Mouse (Mus musculus) duodenum, adult 2 months (tissue): Measurements from ENCODE around the gene Cpsf7. TPM values are rescaled to one million over a fixed set of nuclear protein-coding genes. Genes with fewer than 3 reads are reported as not detected.

Experiments
- polyA plus RNA-seq: library from polyadenylated mRNA; depleted of rRNA; stranded (reverse); fragments of >200 nt; gene quantifications from 2 replicates; pipeline ENCODE4 v1.2.3, GENCODE M21; 2012; ENCODE audit warnings: low replicate concordance; rRNA removed

The Cpsf7 gene
- 12.5 and 20.9 TPM in 2 replicates for polyA plus RNA-seq

DNA sequence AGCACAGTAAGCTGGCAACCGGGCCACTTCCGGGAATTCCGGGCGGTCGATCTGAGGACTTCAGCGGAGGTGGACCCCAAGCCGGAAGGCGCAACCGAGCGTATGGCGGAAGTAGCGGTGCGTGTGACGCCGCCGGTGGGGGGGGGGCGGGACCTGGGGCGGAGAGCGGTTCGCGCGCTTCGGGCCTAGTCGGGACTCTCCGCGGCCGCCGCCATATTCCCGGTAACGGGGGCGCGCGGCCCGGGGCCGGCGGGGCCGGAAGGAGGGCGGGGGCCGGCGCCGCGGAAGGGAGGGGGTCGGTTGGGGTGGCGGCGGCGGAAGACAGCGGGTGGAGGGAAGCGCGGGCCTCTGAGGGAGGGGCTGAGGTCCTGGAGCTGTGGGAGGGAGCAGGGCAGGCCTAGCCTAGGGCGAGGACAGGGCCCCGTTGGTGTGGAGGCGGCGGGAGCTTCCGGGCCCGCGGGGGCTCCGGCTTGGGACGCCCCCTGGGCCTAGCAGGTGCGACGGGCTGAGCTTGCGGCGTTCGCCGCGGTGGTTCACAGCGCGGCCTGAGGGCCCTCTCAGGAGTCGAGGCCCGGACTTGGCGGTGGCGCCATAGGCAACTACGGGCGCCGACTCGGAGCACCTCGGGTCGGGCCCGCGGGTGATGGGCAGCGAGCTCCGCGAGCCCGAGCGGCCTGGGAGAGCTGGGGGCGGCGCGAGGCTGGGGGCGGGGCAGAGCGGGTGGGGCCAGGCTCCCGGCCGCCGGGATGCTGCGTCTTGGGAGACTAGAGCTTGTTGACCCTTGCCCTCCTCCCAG is at the start of gene Cpsf7:
Gene Cpsf7, plus strand, starts transcription at position 161 of the 796 bp plus-strand sequence.

DNA sequence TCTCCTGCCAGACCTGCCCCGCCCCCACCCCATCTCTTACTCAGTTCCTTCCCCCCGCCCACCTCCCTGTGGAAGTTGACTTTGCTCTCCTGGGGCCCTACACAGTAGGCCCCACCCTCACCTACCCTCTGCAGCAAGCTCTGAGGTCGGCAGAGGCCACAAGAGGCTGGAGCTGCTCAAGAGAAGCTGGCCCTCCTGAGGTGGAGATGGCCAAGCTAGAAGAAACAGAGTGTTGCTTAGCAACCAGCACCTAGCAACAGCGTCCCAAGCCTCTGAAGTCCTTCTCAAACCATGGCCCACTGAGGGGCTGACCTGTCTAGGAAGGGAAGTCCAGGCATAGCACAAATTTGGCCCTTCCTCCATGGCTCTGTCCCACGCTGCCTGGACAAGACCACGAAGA is 42.4 kb upstream of the Cpsf7 start, which contains the start of gene Ppp1r32:
Gene Ppp1r32, minus strand, starts transcription at position 226 of the 400 bp plus-strand sequence.

DNA sequence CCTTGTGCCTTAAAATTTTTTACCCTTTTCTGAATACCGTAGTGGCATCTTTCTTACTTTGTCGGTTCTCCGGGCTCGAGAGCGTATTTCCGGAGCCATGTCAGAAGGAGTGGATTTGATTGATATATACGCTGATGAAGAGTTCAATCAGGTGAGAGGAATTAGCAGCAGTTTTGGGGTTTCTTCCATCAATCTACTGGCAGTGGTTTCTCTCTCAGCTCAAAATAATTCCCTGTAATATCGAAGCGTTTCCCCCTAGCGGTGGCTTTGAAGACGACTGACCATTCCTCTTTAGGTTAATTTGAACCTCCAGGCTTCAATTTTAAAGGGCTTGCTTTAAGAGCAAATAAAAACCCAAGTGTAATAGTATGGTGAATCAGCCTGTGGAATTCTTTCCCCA is 844 bp downstream of the Cpsf7 start, which contains the start of gene Sdhaf2:
Gene Sdhaf2, minus strand, starts transcription at position 233 of the 400 bp plus-strand sequence.

DNA sequence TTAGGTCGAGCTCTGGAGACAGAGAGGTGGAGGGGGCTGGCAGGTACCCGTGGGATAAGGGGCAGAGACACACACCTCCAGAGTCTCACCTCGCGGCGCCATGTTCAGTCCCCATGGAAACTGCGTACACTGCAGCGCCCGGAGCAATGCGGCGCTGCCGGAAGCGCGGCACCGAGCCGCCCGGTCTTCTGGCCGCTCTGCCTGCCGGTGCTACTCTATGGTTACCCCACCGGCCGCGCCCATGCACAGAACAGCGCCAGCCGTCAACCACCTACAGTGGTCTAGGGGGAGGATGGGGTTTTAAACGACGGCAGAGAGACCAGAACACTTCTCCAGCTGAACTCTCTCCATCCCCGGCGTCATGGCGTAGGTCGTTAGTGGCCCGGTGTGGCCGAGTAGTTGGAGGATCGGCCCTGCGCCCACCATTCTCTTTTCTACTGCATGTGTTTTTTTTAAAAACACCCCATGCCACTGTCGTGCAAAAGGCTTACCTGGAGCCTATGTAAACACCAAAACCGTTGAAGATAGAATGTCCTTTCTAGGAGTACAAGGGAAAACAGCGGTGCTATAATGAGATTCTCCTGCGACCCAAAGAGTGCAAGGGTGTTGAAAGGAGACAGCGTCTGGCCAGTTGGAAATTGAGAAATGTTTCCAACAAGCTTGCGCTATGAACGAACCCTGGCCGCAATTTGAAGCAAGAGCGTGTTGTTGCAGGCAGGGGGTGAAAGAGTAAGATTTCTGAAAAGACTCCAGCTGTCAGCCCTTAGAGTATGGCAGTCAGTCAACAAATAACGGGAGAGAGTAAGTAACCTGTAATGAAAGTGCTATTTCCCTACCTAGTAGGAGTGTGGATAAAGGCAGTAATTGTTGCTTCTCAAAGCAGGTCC is 30.8 kb downstream of the Cpsf7 start, which contains the start of gene Tmem216:
Gene Tmem216, minus strand, starts transcription at position 615 of the 887 bp plus-strand sequence.

DNA sequence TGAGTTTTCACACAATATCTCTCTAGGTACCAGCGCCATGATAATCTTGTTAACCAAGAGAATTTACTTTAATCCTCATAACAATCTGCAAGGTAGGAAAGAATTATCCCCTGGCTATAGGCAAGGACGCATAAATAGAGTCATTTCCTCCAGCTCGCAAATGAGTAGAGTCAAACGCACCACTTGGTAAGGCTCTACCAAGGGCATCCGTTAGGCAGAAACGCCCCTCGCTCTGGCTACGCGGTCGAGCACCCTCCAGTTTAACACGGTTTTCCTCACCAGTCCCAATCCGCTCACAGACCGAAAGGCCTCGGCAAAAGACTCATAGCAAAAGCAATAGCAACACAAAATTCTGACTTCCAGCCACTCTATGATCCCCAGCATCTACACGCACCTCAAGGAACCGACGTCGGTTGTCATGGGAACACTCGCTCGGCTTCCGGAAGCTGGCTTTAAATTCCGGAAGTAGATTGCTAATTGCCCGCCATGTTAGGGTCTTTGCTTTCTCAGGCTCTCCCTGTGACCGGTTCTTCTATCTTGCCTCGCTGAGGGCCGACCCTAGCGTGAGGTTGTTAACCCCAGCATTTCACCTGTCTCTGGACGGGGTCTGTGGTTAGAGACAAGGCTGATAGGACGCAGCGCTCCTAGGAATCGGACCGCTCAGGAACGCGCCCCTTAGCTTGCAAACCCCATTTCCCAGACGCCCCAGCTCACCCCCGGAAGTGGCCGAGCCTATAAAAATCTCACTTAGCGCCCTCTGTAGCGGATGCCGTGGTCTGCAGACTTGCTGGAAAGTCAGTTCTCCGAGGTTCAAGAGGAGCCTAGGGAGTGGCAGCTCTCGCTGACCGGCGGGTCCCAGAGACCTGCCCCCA is 51.9 kb downstream of the Cpsf7 start, which contains the start of the genes Cyb561a3 and Tmem138:
Gene Cyb561a3, plus strand, starts transcription at position 483 of the 872 bp plus-strand sequence.
Gene Tmem138, minus strand, starts transcription at position 673 of the 872 bp plus-strand sequence.

Other genes with a start within 250 kb of the Cpsf7 start
- gene Dagla, start 220.4 kb upstream of the Cpsf7 start, polyA plus RNA-seq, result 5.0 and 10.6 TPM in 2 replicates
- 3.0 and 3.9 TPM in 2 replicates for gene Syt7, start 136.2 kb upstream of the Cpsf7 start, polyA plus RNA-seq
- 5.3 and 5.9 TPM in 2 replicates for gene Lrrc10b, start 67.8 kb upstream of the Cpsf7 start, polyA plus RNA-seq
- gene Ppp1r32, start 42.3 kb upstream of the Cpsf7 start, polyA plus RNA-seq, result 0.70 and 1.2 TPM in 2 replicates
- 5.4 and 7.1 TPM in 2 replicates for gene Sdhaf2, start 876 bp downstream of the Cpsf7 start, polyA plus RNA-seq
- gene Tmem216, start 31.0 kb downstream of the Cpsf7 start, polyA plus RNA-seq, result 3.5 and 6.8 TPM in 2 replicates
- 28.9 and 29.9 TPM in 2 replicates for gene Cyb561a3, start 51.9 kb downstream of the Cpsf7 start, polyA plus RNA-seq
- 3.3 and 3.4 TPM in 2 replicates for gene Tmem138, start 52.1 kb downstream of the Cpsf7 start, polyA plus RNA-seq
- 42.1 and 52.2 TPM in 2 replicates for gene Ddb1, start 80.1 kb downstream of the Cpsf7 start, polyA plus RNA-seq
- gene Tkfc, start 80.4 kb downstream of the Cpsf7 start, polyA plus RNA-seq, result 242 and 263 TPM in 2 replicates
- 20.3 and 21.3 TPM in 2 replicates for gene Vwce, start 108.9 kb downstream of the Cpsf7 start, polyA plus RNA-seq
- 0.27 TPM in 1 of 2 replicates, not detected in the other for gene Pga5, start 152.8 kb downstream of the Cpsf7 start, polyA plus RNA-seq
- 35.7 and 46.3 TPM in 2 replicates for gene Vps37c, start 163.5 kb downstream of the Cpsf7 start, polyA plus RNA-seq
- 1.0 and 2.7 TPM in 2 replicates for gene Cd5, start 213.7 kb downstream of the Cpsf7 start, polyA plus RNA-seq